Mouse (Mus musculus) heart, embryonic 13.5 days (tissue): ENCODE measurements around the gene Mul1. TPM values are rescaled to one million over a fixed set of nuclear protein-coding genes. Genes with fewer than 3 reads are reported as not detected.

Experiments used
- ATAC-seq: fragments of 200-750 bp; cut with Nextera tagmentation; 2 replicates; pipeline ENCODE4 v1.8.0; 2017; ENCODE audit warnings: moderate TSS enrichment; ENCODE audit not compliant: insufficient number of reproducible peaks, low FRiP score, low TSS enrichment; ENCODE audit errors: extremely low read depth
- H3K27ac ChIP-seq: fragments of 300-500 bp; sonication (generic); replicated peaks from 2 replicates; pipeline ENCODE4 v1.5.1; 2015; ENCODE audit warnings: moderate library complexity, mild to moderate bottlenecking, inconsistent platforms
- H3K27me3 ChIP-seq: fragments of 300-500 bp; sonication (generic); replicated peaks from 2 replicates; pipeline ENCODE4 v1.6.1; 2015; ENCODE audit warnings: mild to moderate bottlenecking, inconsistent platforms
- H3K36me3 ChIP-seq: fragments of 300-500 bp; sonication (generic); 2 replicates; pipeline ENCODE4 v1.6.1; 2015; ENCODE audit warnings: mild to moderate bottlenecking, inconsistent platforms
- H3K4me1 ChIP-seq: fragments of 300-500 bp; sonication (generic); 2 replicates; pipeline ENCODE4 v1.6.1; 2015; ENCODE audit warnings: inconsistent platforms
- H3K4me2 ChIP-seq: fragments of 300-500 bp; sonication (generic); 2 replicates; pipeline ENCODE4 v1.6.1; 2015; ENCODE audit warnings: inconsistent platforms, mild to moderate bottlenecking, moderate library complexity
- H3K4me3 ChIP-seq: fragments of 300-500 bp; sonication (generic); 2 replicates; pipeline ENCODE4 v1.5.1; 2015; ENCODE audit warnings: moderate library complexity, mild to moderate bottlenecking, inconsistent platforms
- H3K9ac ChIP-seq: fragments of 300-500 bp; sonication (generic); 2 replicates; pipeline ENCODE4 v1.6.1; 2015; ENCODE audit warnings: inconsistent platforms, mild to moderate bottlenecking, moderate library complexity
- H3K9me3 ChIP-seq: fragments of 300-500 bp; sonication (generic); 2 replicates; pipeline ENCODE4 v1.6.1; 2016; ENCODE audit warnings: inconsistent platforms
- WGBS: fragments of 180-500 bp; shearing (Covaris S2); methylation state at CpG from one replicate; pipeline ENCODE4 v1.1.7; 2015; ENCODE audit warnings: mixed read lengths; 5-methylcytosine and 5-hydroxymethylcytosine counted together
- polyA plus RNA-seq: library from polyadenylated mRNA; unstranded; fragments of >200 nt; fragmentation: Nextera tagmentation; extraction: Ambion mirVana; gene quantifications from 2 replicates; pipeline ENCODE4 v1.2.1, GENCODE M21; 2015

Mul1 gene
- polyA plus RNA-seq, 1 experiment from 2014 or later = 22.8 TPM

DNA sequence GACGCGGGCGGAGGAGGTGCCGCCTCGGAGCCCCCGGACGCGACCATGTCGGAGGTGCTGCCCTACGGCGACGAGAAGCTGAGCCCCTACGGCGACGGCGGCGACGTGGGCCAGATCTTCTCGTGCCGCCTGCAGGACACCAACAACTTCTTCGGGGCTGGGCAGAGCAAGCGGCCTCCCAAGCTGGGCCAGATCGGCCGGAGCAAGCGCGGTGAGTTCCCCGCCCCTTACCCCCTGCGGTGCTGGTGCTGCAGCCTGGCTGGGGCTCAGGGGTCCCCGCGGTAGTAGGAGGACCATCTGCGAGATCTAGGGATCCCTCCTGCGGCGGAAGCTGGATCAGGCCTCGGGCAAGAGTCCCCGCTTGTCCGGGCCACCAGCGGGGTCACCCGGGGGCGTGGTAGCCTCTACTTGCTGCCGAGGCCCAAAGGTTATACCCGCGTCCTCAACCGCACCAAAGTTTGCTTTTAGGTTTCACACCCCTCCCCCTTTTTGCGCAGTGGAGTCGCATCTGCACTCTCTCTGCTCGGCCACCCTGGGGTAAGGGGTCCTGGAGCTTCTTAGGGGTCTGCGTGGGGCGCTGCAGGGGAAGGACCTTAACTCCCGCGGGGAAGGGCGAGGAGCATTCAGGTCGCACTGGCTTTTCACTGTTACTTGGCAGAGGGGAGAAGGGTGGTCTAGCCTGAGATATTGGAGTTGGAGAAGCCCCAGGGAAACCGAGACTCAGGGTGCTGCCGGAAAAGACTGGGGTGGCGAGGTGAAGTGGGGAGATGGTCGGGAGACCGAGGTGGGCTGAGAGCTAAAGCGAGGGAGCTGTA, 20.9 kb downstream of the Mul1 start:
- Histone ChIP-seq H3K36me3 (no peaks in the 10 kb centered on the region), H3K9ac (peak overlapping the region; percentile 85), H3K4me1 (peaks cover 25% of the 10 kb centered on the region), H3K4me3 (peak overlapping the region; percentile 74), H3K9me3 (no peaks in the 10 kb centered on the region), H3K27me3 (peaks cover 93% of the 10 kb centered on the region), H3K27ac (peak overlapping the region; percentile 51; the same call in 1 of the 2 replicates), H3K4me2 (peak overlapping the region; percentile 95)
- WGBS = under 1% methylated on average over 58 of the region's 58 CpGs
- ATAC-seq = no peak

DNA sequence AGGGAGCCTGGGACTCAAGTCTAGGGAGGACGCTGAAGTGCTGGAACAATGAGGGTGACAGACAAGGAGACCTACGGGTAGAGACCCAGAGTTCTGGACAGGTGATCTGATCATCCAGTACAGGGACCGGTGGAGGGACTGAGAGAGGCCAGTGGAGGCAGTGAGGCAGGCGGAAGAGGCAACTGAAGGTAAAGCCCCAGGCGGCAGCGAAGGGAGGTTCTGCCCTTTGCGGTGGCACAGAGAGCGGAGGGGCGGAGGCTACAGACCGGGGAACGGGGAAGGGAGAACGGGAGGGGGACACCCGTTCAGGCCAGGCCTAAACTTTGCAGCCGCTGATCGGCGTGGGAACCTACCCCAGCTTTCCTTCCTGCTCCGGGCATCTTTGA, 21.5 kb downstream of the Mul1 start:
- H3K9ac ChIP-seq = peak overlapping the region; percentile 85
- ATAC-seq = no peak
- H3K27ac ChIP-seq = no peak overlapping the region
- H3K4me1 ChIP-seq = peaks cover 25% of the 10 kb centered on the region
- 3% methylated on average over 17 of the region's 17 CpGs for WGBS
- H3K27me3 ChIP-seq = peaks cover 92% of the 10 kb centered on the region
- no peaks in the 10 kb centered on the region for H3K36me3 ChIP-seq
- H3K9me3 ChIP-seq = no peaks in the 10 kb centered on the region
- peak overlapping the region; percentile 74 for H3K4me3 ChIP-seq
- peak overlapping the region; percentile 95 for H3K4me2 ChIP-seq

DNA sequence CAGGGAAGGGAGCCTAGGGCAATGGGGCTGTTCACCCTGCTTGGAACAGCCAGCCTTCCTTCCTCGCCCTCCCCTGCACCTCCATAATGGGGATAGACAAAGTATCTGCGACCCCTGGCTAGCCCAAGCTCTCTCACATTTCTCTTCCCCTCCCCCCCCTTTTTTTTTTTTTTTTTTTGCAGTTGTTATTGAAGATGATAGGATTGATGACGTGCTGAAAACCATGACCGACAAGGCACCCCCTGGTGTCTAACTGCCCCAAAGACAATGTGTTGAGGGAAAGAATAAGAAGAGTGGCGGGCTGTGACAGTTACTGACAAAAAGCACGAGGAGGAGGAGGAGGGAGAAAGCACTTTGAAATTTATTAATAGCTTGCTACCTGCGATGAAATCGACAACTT, 22.1 kb downstream of the Mul1 start:
- Histone ChIP-seq H3K36me3 (no peaks in the 10 kb centered on the region), H3K27me3 (peaks cover 91% of the 10 kb centered on the region), H3K4me3 (peak overlapping the region; percentile 74), H3K27ac (no peak overlapping the region), H3K9me3 (no peaks in the 10 kb centered on the region), H3K4me1 (peaks cover 25% of the 10 kb centered on the region), H3K4me2 (peak overlapping the region; percentile 95), H3K9ac (peak overlapping the region; percentile 85)
- WGBS = 9% methylated on average over 8 of the region's 8 CpGs
- ATAC-seq = no peak

DNA sequence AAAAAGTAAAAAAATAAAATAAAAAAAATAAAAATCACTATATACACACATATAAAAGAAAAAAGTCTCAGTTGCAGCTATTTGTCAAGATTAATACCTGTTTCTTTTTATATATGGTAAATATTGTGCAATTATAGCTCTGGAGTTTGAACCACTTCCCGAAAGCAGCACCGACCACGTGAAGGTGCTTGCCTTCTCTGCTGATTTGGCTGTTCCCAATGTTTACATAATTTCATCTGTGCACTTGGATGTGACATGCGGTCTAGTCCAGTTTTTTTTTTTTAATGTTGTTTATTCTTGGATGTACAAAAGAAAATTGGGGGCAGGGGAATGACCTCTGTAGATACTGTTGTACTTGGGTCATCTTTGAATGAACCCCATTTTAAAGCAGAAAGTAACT, 22.6 kb downstream of the Mul1 start:
- no peak for ATAC-seq
- Histone ChIP-seq H3K27ac (no peak overlapping the region), H3K27me3 (peaks cover 91% of the 10 kb centered on the region), H3K4me1 (peaks cover 25% of the 10 kb centered on the region), H3K9me3 (no peaks in the 10 kb centered on the region), H3K9ac (no peak overlapping the region), H3K4me3 (no peak overlapping the region), H3K36me3 (no peaks in the 10 kb centered on the region), H3K4me2 (no peak overlapping the region)
- WGBS = 49% methylated on average over 4 of the region's 4 CpGs

DNA sequence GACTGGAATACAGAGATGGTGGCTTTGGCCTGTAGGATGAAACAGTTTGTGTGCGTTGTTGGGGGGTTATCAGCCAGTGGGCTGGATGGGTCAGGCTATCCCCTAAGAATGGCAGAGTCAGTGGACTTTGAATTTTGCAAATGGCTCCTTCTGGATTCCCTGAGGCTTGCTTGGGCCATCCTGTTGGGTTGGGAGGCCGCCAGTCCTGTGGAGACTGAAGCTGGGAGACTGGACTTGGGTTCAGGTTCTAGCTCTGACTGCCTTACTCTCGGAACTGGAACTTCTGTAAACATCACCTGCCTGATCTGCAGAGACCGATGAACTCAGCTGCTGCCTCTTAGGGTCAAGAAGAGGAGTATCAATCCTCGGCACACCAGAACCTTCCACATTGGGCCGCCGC, 23.7 kb downstream of the Mul1 start:
- H3K27ac ChIP-seq = no peak overlapping the region
- no peaks in the 10 kb centered on the region for H3K36me3 ChIP-seq
- ATAC-seq = no peak
- no peak overlapping the region for H3K4me3 ChIP-seq
- peaks cover 84% of the 10 kb centered on the region for H3K27me3 ChIP-seq
- WGBS = 66% methylated on average over 7 of the region's 7 CpGs
- no peak overlapping the region for H3K4me2 ChIP-seq
- no peak overlapping the region for H3K9ac ChIP-seq
- H3K9me3 ChIP-seq = no peaks in the 10 kb centered on the region
- peaks cover 27% of the 10 kb centered on the region for H3K4me1 ChIP-seq

DNA sequence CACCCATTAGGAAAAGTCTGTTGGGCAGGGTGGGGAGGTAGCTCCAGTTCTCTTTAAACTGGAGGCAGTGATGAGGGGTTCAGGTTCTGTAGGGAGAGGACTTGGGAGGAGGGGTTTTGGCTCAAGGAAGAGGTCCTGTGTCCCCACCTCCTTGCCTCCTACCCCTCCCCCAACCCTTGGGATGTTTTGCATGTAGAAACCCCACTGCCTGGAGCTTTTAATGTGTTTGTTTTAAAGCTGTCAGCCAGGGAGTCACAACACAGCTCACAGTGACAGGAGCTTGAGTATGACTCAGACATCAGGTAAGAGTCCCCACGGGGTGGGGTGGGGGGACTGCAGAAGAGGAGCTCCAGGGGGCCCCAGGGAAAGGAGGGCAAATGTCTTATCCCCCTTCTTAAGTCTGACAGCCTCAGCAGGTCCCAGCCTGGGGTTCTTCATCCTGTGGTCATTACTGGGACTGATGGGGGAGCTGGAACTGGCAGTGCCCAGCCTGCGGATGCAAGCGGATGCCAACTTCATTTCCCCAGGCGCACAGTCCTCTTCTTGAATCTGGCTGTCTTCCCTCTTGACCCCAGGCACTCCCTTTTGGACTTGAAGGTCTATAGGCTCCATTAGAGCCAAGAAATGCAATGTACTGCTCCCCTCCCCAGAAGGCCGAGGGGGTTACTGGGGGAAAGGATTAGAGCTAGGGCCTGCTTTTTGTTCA, 24.4 kb downstream of the Mul1 start:
- peaks cover 77% of the 10 kb centered on the region for H3K27me3 ChIP-seq
- H3K4me1 ChIP-seq = peaks cover 27% of the 10 kb centered on the region
- no peak for ATAC-seq
- no peak overlapping the region for H3K9ac ChIP-seq
- H3K4me3 ChIP-seq = no peak overlapping the region
- H3K36me3 ChIP-seq = no peaks in the 10 kb centered on the region
- H3K4me2 ChIP-seq = no peak overlapping the region
- 42% methylated on average over 5 of the region's 5 CpGs for WGBS
- no peak overlapping the region for H3K27ac ChIP-seq
- no peaks in the 10 kb centered on the region for H3K9me3 ChIP-seq

DNA sequence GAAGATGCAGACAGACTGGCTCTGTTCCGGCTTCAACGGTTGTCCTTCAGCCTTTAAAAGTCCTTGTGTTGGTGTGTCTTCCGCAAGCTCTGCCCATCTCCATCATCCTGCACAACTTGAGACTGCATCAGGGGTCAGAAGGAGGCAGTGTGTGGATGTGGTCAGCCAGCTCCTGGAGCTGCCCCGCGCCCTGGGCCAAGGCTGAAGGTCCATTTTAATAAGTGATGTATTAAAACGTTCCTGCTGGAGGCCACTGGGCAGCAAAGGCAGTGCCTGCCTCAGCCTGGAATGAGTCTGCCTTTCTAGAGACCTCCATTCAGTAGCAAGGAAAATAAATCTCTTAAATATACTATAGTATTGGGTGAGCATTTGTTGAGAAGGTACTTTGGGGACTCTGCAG, 25.3 kb downstream of the Mul1 start:
- H3K4me1 ChIP-seq = peaks cover 36% of the 10 kb centered on the region
- H3K27ac ChIP-seq = no peak overlapping the region
- no peak overlapping the region for H3K9ac ChIP-seq
- peaks cover 72% of the 10 kb centered on the region for H3K27me3 ChIP-seq
- no peak overlapping the region for H3K4me3 ChIP-seq
- H3K36me3 ChIP-seq = no peaks in the 10 kb centered on the region
- WGBS = 68% methylated on average over 6 of the region's 6 CpGs
- no peak for ATAC-seq
- H3K4me2 ChIP-seq = no peak overlapping the region
- H3K9me3 ChIP-seq = no peaks in the 10 kb centered on the region

DNA sequence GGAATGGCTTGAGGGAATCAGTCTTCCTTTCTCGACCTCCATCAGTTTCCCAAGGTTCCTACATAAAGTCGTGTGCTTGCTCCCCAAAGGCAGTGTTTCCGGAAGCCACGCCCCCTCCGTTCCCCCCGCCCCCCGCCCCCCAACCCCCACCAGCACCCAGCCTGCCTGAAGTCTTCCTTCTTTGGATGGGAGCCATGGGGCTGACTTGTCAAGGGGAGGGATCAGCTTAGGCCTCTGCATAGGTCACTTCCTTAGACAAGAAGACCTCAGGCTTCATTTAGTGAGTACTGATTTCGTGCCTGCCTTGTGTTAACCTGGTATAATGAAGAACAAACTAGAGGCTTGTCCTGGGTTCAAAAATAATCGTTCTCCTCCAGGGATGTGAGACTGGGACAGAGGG, 26.4 kb downstream of the Mul1 start:
- ATAC-seq = no peak
- no peaks in the 10 kb centered on the region for H3K9me3 ChIP-seq
- peaks cover 71% of the 10 kb centered on the region for H3K27me3 ChIP-seq
- peaks cover 36% of the 10 kb centered on the region for H3K4me1 ChIP-seq
- no peak overlapping the region for H3K9ac ChIP-seq
- no peak overlapping the region for H3K4me2 ChIP-seq
- no peak overlapping the region for H3K4me3 ChIP-seq
- H3K27ac ChIP-seq = no peak overlapping the region
- WGBS = 17% methylated on average over 9 of the region's 9 CpGs
- no peaks in the 10 kb centered on the region for H3K36me3 ChIP-seq

DNA sequence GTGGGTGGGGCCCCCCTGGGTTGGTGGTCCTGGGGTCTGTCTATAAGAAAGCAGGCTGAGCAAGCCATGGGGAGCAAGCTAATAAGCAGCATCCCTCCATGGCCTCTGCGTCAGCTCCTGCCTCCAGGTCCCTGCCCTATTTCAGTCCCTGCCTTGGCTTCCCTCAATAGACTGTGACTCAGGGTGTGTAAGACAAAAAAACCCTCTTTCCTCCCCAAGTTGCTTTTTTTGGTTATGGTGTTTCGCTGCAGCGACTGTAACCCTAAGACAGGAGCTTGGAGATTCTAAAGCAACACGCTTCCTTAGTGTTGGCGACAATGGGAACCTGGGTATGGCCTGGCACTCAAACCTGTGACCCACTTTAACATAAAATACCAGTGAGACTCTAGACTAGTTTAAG, 27.0 kb downstream of the Mul1 start:
- H3K27ac ChIP-seq = no peak overlapping the region
- no peak overlapping the region for H3K9ac ChIP-seq
- peaks cover 30% of the 10 kb centered on the region for H3K4me1 ChIP-seq
- no peaks in the 10 kb centered on the region for H3K9me3 ChIP-seq
- H3K27me3 ChIP-seq = peaks cover 71% of the 10 kb centered on the region
- H3K36me3 ChIP-seq = no peaks in the 10 kb centered on the region
- no peak overlapping the region for H3K4me3 ChIP-seq
- no peak for ATAC-seq
- no peak overlapping the region for H3K4me2 ChIP-seq
- 88% methylated on average over 5 of the region's 5 CpGs for WGBS

DNA sequence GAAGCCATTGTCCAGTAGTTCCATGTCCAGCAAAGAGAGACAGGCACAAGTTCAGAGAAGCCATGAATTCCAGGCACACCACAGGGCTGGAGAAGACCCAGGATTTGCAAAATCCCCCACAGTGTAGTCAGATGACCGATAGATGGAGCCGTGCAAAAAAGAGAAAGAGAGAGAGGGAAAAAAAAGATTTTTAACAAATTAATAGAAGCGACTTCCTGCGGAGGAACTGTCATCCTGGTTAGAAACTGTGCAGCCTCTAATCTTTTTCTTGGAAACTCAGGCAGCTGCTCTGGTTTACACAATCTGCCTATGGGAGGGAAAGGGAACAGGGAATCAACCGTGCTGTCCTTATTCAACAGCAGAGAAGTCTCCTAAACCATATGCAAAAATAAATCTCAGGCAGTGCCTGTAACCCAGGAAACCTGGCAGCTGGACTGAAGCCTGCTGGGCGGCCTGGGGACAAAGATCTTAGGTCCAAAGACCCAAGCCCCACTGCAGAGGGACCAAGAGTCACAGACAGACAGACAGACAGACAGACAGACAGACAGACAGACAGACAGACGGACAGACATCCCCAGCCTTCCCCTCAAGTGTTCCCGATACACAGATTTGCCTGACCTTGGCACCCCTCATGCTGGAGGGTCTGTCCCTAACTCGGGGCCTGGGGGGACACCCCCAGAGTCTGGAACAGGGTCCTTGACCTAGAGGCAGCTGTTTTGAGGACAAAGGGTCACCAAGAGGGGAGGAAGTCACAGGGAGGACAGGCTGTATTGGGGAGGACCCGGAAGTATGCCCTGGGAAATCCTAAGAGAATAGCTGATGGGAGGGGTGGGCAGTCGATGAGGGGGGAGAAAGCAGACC, 28.7 kb downstream of the Mul1 start:
- Histone ChIP-seq H3K27me3 (peaks cover 72% of the 10 kb centered on the region), H3K9me3 (no peaks in the 10 kb centered on the region), H3K4me1 (peaks cover 28% of the 10 kb centered on the region), H3K9ac (peak overlapping the region; percentile 69), H3K27ac (peak overlapping the region; percentile 86), H3K4me2 (peak overlapping the region; percentile 59), H3K4me3 (peak overlapping the region; percentile 29), H3K36me3 (no peaks in the 10 kb centered on the region)
- ATAC-seq = no peak
- WGBS = 7% methylated on average over 11 of the region's 11 CpGs

DNA sequence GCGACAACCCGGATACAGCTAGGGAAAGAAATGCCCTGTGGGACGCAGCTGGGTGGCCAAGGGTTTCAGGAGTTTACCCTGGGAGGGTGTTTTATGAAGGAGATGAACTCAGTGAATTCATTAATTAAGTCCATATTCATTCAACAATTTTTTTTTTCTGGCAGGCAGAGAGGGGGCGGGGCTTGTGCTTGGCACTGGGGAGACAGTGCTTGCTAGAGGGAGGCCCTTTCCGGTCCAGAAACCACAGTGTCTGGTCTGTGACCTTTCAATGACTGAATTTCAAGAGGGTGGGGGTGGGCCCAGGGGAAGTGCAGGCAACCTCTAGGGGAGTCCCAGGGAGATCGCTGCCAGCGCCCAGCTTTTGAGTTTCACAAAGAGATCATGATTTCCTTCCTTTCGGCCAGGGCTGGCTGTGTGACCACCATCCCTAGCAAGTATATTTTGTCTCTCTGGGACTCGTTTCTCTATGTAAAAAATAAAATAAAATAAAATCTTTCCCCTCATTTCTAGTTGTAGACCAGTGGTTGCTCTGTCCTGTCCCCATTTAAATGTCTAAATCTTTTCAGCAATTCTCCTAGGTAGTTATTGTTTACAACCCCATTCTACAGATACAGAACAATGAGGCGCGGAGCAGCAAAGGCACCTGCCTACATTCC, 29.5 kb downstream of the Mul1 start:
- peak overlapping the region; percentile 86 for H3K27ac ChIP-seq
- no peak for ATAC-seq
- peak overlapping the region; percentile 69 for H3K9ac ChIP-seq
- H3K27me3 ChIP-seq = peaks cover 69% of the 10 kb centered on the region
- H3K36me3 ChIP-seq = no peaks in the 10 kb centered on the region
- peak overlapping the region; percentile 29 for H3K4me3 ChIP-seq
- no peaks in the 10 kb centered on the region for H3K9me3 ChIP-seq
- peaks cover 33% of the 10 kb centered on the region for H3K4me1 ChIP-seq
- 7% methylated on average over 11 of the region's 11 CpGs for WGBS
- H3K4me2 ChIP-seq = peak overlapping the region; percentile 59
